Mouse (Mus musculus): ENCODE data around the gene Nkx2-5.

- TF ChIP-seq POLR2A (IDR thresholded peaks at IDR 0.05; ENCODE audit: low read depth, low read length), result no peak
- TF ChIP-seq CTCF (conservative IDR thresholded peaks at IDR 0.05; ENCODE audit: insufficient read depth, insufficient read length, low read depth, low read length), result no peak
Observed at GRCm38 (mm10) chr17:26879235-26879634, 34.4 kb upstream of the Nkx2-5 start.
